Mouse (Mus musculus) WW6 (cell line): Measurements from ENCODE around the gene Nfkb1.

Experiments used
- DNase-seq: peaks from one replicate; pipeline ENCODE4 v3.0.0-alpha.2; 2013; ENCODE audit warnings: low read depth, low spot score

Gene Nfkb1

GRCm38 (mm10) chr3:135702658-135703057 lies 11.3 kb upstream of the Nfkb1 start:
- DNase-seq, result no peak

- DNase-seq, result no peak
Measured at GRCm38 (mm10) chr3:135699523-135700264, 8.3 kb upstream of the Nfkb1 start.

GRCm38 (mm10) chr3:135698466-135698975 lies 7.2 kb upstream of the Nfkb1 start:
- DNase-seq, result no peak

DNA sequence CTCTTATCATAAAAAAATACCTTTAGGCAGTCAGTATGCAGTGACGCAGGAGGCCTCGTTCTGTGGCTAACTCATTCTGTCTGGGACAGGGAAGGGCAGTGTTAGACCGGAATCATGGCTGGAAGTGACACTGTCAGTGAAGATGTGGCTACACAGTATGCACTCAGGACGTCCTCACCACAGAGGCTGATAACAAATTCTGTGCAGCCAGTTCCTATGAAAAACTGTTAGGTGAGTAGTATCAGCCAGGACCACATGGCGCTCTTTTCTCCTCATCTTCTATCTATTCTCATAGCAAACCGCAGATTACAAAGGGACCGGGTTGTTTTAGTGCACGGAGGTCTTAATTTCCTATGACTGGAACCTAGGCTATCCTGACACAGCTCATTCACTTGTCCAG lies 4.9 kb upstream of the Nfkb1 start:
- no peak for DNase-seq

GRCm38 (mm10) chr3:135692999-135693398 lies 1.7 kb upstream of the Nfkb1 start:
- DNase-seq, result no peak

GRCm38 (mm10) chr3:135690568-135691190 lies 668 bp downstream of the Nfkb1 start:
- DNase-seq, result no peak

GRCm38 (mm10) chr3:135689773-135690567 lies 1.4 kb downstream of the Nfkb1 start:
- no peak for DNase-seq

DNA sequence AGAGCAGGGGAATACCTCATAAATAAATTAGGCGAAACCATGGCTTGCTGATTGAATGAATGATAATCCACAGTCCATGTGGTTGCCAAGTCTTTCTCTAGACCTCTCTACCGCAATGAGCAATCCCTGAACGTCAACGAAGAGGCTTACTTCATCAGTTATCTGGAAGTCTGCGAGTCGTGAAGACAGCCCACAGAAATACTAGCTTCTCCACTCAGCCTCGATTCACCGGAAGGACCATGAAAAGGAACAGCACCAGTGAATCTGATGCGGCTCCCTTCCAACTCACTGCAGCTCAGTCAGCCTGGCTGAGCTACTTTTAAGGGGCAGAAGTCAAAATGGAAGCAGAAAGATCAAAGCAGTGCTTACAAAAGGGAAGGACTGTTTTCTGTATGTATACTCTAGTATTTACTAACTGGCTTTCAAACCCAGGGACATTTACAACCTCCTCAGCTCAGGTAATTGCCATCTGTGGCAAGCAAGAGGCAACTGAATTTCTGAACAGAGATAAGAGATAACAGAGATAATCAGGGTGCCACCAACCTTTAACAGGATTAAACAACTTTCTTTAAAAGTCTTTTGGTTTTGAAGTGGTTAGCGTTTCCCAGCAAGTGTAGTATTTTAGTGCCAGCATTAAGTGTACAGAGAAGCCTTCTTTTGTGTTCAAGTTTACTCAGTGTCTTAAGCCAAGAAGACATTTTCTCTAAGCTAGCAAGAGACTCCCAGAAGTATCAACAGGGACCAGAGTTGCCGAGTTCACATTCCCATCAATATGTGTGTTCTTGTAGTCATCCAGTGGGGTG lies 2.2 kb downstream of the Nfkb1 start:
- no peak for DNase-seq

- DNase-seq, result no peak
Measured at GRCm38 (mm10) chr3:135687965-135688364, 3.4 kb downstream of the Nfkb1 start.

- DNase-seq, result no peak
Measured at GRCm38 (mm10) chr3:135686419-135686818, 4.9 kb downstream of the Nfkb1 start.

GRCm38 (mm10) chr3:135683275-135683674 lies 8.1 kb downstream of the Nfkb1 start:
- no peak for DNase-seq

DNA sequence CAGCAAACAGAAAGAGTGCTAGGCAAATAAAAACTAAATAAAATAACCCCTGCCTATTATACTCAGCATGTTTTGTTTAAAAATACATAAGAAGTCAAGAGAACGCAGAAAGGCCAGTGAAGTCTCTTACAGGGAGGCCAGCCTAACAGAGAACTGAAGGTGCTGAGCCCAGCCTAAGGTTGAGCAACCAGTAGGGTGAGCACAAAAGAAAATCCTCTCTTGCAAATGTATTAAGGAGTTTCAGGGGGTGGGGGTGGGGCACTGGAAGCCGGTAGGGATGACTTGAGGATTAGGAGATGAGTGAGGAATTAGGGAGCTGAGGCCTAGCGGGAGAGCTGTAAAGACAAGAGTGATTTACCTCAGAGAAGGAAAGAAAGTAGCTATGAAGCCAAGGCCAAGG lies 9.1 kb downstream of the Nfkb1 start:
- no peak for DNase-seq

GRCm38 (mm10) chr3:135681272-135681783 lies 10.0 kb downstream of the Nfkb1 start:
- DNase-seq, result no peak

DNA sequence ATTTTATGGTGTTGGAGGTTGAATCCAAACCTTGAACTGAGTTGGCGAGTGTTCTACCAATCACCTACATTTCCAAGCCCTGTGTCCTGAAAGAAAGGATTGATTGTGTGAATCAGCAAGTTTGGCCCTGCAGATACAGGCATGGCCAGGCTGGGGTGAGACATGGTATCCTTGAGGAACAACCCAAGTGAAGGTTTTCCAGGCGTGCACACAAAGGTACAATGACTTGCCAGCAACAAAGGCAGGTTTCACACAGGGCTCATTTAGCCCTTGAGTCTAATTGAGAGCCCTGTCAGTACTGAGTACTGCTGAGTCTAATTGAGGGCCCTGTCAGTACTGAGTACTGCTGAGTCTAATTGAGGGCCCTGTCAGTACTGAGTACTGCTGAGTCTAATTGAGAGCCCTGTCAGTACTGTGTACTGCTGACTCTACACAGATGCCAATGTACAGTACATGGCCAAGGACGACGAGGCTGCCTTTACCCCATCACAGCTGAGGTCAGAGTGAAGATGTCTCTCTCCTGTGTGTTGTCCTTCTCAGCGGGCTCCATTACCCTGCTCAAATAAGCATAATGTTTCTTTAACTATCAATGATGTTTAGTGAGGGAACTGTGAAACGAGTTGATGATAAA lies 11.0 kb downstream of the Nfkb1 start:
- no peak for DNase-seq

- DNase-seq, result no peak
Measured at GRCm38 (mm10) chr3:135677064-135677463, 14.3 kb downstream of the Nfkb1 start.

GRCm38 (mm10) chr3:135676364-135676763 lies 15.0 kb downstream of the Nfkb1 start:
- DNase-seq, result no peak

GRCm38 (mm10) chr3:135675480-135675879 lies 15.9 kb downstream of the Nfkb1 start:
- no peak for DNase-seq

DNA sequence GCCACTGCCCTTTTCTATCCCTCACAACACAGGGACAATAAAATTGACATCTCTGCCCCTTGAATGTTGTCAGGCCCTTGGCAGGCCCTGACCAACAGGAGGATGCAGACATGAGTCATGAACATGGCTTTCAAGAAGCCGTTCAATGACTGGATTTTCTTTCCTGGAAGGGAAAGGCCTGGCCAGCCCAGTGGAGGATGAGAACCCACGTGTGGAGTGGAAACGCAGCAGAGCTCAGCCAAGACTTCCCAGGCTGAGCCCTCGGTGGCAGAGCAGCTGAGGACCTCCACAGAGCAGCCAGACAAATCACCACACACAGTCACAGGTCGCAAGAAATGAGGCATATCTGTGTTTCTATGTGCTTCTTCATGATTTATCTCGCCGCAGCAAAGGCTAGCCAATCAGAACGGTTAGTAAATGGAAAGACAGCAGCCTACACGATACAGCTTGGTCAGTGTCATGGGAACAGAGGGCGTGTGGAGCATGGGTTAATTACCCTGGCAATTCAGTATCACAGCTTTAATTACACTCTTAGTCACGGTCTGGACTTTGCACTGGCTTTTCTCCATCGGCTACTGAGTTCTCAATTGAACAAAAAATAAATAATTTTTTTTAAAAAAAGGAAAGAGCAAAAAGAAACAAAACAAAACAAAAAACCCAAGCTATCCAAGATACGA lies 16.5 kb downstream of the Nfkb1 start:
- no peak for DNase-seq

DNA sequence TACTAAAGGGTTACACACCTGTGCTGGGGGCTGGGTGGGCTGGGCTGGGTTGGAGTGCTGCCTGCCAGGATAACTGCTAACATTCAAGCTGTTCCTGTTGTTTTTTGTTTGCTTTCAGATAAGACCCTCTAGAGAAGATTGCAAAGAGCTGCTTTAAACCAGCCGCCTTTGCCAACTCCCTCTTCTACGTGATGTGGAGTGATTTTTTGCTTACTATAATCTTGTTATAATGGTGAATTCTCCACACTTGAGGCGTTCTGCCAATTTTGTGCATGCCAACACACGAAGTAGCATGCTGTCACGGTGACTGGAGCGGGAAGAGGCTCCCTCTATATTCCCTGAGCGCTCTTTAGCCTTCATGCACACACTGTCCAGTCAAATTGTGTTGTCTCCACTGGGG lies 17.7 kb downstream of the Nfkb1 start:
- DNase-seq, result no peak

DNA sequence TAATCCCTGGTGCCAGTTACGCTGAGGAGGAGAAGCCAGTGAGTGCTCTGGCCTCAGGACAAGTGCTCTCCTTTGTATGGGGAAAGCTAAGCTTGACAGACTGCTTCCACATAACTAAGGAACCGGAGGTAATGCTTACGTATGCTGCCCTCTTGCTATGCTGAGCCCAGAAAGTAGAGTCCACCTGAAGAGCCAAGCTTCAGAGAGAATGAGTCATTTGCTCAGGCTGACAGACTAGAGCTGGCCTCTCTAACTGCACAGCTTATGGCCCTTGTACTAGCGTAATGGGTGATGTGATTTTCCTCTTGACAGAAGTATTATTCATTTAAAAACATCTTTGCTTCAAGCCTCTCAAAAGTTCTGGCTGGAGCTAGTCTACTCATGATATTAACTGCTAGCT lies 18.3 kb downstream of the Nfkb1 start:
- DNase-seq, result no peak
